Mouse (Mus musculus) neural tube, embryonic 14.5 days (tissue): ENCODE results near the gene Prkg2. TPM values are rescaled to one million over a fixed set of nuclear protein-coding genes. Genes with fewer than 3 reads are reported as not detected.

Experiments
- ATAC-seq: fragments of 200-750 bp; cut with Nextera tagmentation; 2 replicates; pipeline ENCODE4 v1.8.0; 2017; ENCODE audit warnings: low read depth, mild to moderate bottlenecking, moderate TSS enrichment, moderate library complexity
- H3K27ac ChIP-seq: fragments of 300-500 bp; sonication (generic); 2 replicates; pipeline ENCODE4 v1.5.1; 2014; ENCODE audit warnings: low read depth, mild to moderate bottlenecking, control low read depth, low read length, moderate library complexity, mixed read lengths
- H3K27me3 ChIP-seq: fragments of 300-500 bp; sonication (generic); 2 replicates; pipeline ENCODE4 v1.6.1; 2014; ENCODE audit warnings: low read length; ENCODE audit not compliant: control insufficient read depth, insufficient read depth
- H3K36me3 ChIP-seq: fragments of 300-500 bp; sonication (generic); 2 replicates; pipeline ENCODE4 v1.6.1; 2014; ENCODE audit warnings: low read length, mixed read lengths; ENCODE audit not compliant: control insufficient read depth, insufficient read depth
- H3K4me1 ChIP-seq: fragments of 300-500 bp; sonication (generic); 2 replicates; pipeline ENCODE4 v1.6.1; 2014; ENCODE audit warnings: low read length; ENCODE audit not compliant: control insufficient read depth, insufficient read depth
- H3K4me2 ChIP-seq: fragments of 300-500 bp; sonication (generic); 2 replicates; pipeline ENCODE4 v1.6.1; 2014; ENCODE audit warnings: mild to moderate bottlenecking, low read depth, low read length, control low read depth
- H3K4me3 ChIP-seq: fragments of 300-500 bp; sonication (generic); 2 replicates; pipeline ENCODE4 v1.5.1; 2014; ENCODE audit warnings: low read depth, low read length, control low read depth, mixed read lengths
- H3K9ac ChIP-seq: fragments of 300-500 bp; sonication (generic); replicated peaks from 2 replicates; pipeline ENCODE4 v1.6.1; 2014; ENCODE audit warnings: low read depth, mild to moderate bottlenecking, control low read depth, low read length, mixed read lengths
- H3K9me3 ChIP-seq: fragments of 300-500 bp; sonication (generic); 2 replicates; pipeline ENCODE4 v1.6.1; 2016; ENCODE audit warnings: low read length; ENCODE audit not compliant: control insufficient read depth
- WGBS: fragments of 180-500 bp; shearing (Covaris S2); extraction: QIAGEN DNeasy Blood & Tissue Kit; methylation state at CpG from one replicate; pipeline ENCODE4 v1.1.7; 2014; 5-methylcytosine and 5-hydroxymethylcytosine counted together
- polyA plus RNA-seq: library from polyadenylated mRNA; unstranded; fragments of >200 nt; fragmentation: Nextera tagmentation; extraction: Ambion mirVana; gene quantifications from 2 replicates; pipeline ENCODE4 v1.2.1, GENCODE M21; 2014

Gene Prkg2
- polyA plus RNA-seq: 1.3 and 1.5 TPM in 2 replicates

- WGBS: under 1% methylated on average over 66 of the region's 94 CpGs
These were observed at the start of gene Prkg2 for GRCm38 (mm10) chr5:99036596-99037441. TSS of gene Prkg2 (minus strand) at chr5:99037351.

GRCm38 (mm10) chr5:99083955-99084354, 46.8 kb upstream of the Prkg2 start:
- ATAC-seq: no peak
- no peak overlapping the region for H3K4me3 ChIP-seq
- 3% methylated on average over 5 of the region's 5 CpGs for WGBS
- no peaks in the 10 kb centered on the region for H3K4me1 ChIP-seq
- H3K27me3 ChIP-seq: no peaks in the 10 kb centered on the region
- H3K4me2 ChIP-seq: no peak overlapping the region
- H3K9ac ChIP-seq: no peak overlapping the region
- H3K27ac ChIP-seq: no peak overlapping the region
- no peaks in the 10 kb centered on the region for H3K9me3 ChIP-seq
- no peaks in the 10 kb centered on the region for H3K36me3 ChIP-seq

More at GRCm38 (mm10) chr5:99036596-99037441, at the start of gene Prkg2:
- H3K36me3 ChIP-seq: no peaks in the 10 kb centered on the region
- no peak within 1 kb of the TSS for H3K27ac ChIP-seq
- peak within 1 kb of the TSS; percentile 63 for H3K9ac ChIP-seq
- peaks cover 6% of the 10 kb centered on the region; the same call in 1 of the 2 replicates for H3K4me1 ChIP-seq
- H3K4me3 ChIP-seq: peak within 1 kb of the TSS; percentile 63
- no peaks in the 10 kb centered on the region for H3K9me3 ChIP-seq
- ATAC-seq: peak; percentile 89
- peaks cover 5% of the 10 kb centered on the region; the same call in 1 of the 2 replicates for H3K27me3 ChIP-seq
- H3K4me2 ChIP-seq: peak within 1 kb of the TSS; percentile 97

GRCm38 (mm10) chr5:99078375-99078774, 41.2 kb upstream of the Prkg2 start:
- no peak overlapping the region for H3K9ac ChIP-seq
- no peaks in the 10 kb centered on the region for H3K27me3 ChIP-seq
- no peak overlapping the region for H3K4me2 ChIP-seq
- no peaks in the 10 kb centered on the region for H3K36me3 ChIP-seq
- 59% methylated on average over 2 of the region's 2 CpGs for WGBS
- H3K27ac ChIP-seq: no peak overlapping the region
- H3K9me3 ChIP-seq: no peaks in the 10 kb centered on the region
- no peak for ATAC-seq
- no peak overlapping the region for H3K4me3 ChIP-seq
- no peaks in the 10 kb centered on the region for H3K4me1 ChIP-seq

GRCm38 (mm10) chr5:99068391-99068790, 31.2 kb upstream of the Prkg2 start:
- H3K36me3 ChIP-seq: no peaks in the 10 kb centered on the region
- WGBS: 94% methylated on average over 2 of the region's 2 CpGs

GRCm38 (mm10) chr5:99062582-99062981, 25.4 kb upstream of the Prkg2 start:
- Histone ChIP-seq H3K27me3 (no peaks in the 10 kb centered on the region), H3K4me1 (no peaks in the 10 kb centered on the region), H3K9ac (no peak overlapping the region), H3K4me3 (no peak overlapping the region), H3K36me3 (no peaks in the 10 kb centered on the region), H3K9me3 (no peaks in the 10 kb centered on the region), H3K27ac (no peak overlapping the region), H3K4me2 (no peak overlapping the region)
- ATAC-seq: no peak

More at GRCm38 (mm10) chr5:99068391-99068790, 31.2 kb upstream of the Prkg2 start:
- H3K27me3 ChIP-seq: no peaks in the 10 kb centered on the region
- no peak for ATAC-seq
- H3K9me3 ChIP-seq: no peaks in the 10 kb centered on the region
- no peaks in the 10 kb centered on the region for H3K4me1 ChIP-seq
- H3K9ac ChIP-seq: no peak overlapping the region
- no peak overlapping the region for H3K4me2 ChIP-seq
- no peak overlapping the region for H3K27ac ChIP-seq
- H3K4me3 ChIP-seq: no peak overlapping the region

- WGBS: 91% methylated on average over 6 of the region's 6 CpGs
- Histone ChIP-seq H3K4me3 (no peak overlapping the region), H3K27ac (no peak overlapping the region), H3K36me3 (no peaks in the 10 kb centered on the region), H3K4me2 (no peak overlapping the region), H3K4me1 (peaks cover 6% of the 10 kb centered on the region; the same call in 1 of the 2 replicates), H3K27me3 (peaks cover 5% of the 10 kb centered on the region; the same call in 1 of the 2 replicates), H3K9ac (no peak overlapping the region), H3K9me3 (no peaks in the 10 kb centered on the region)
- no peak for ATAC-seq
These were observed 1.9 kb upstream of the Prkg2 start for GRCm38 (mm10) chr5:99039021-99039420.

- WGBS: 6% methylated on average over 9 of the region's 9 CpGs
- peaks cover 5% of the 10 kb centered on the region; the same call in 1 of the 2 replicates for H3K27me3 ChIP-seq
- H3K27ac ChIP-seq: no peak overlapping the region
- peak; percentile 71 for ATAC-seq
- no peaks in the 10 kb centered on the region for H3K9me3 ChIP-seq
- H3K36me3 ChIP-seq: no peaks in the 10 kb centered on the region
- H3K4me2 ChIP-seq: peak overlapping the region; percentile 97
- peaks cover 6% of the 10 kb centered on the region; the same call in 1 of the 2 replicates for H3K4me1 ChIP-seq
- peak overlapping the region; percentile 63 for H3K9ac ChIP-seq
- H3K4me3 ChIP-seq: peak overlapping the region; percentile 63
These were observed 276 bp upstream of the Prkg2 start for GRCm38 (mm10) chr5:99037442-99037811.

- H3K27ac ChIP-seq: no peak overlapping the region
- H3K27me3 ChIP-seq: peaks cover 5% of the 10 kb centered on the region; the same call in 1 of the 2 replicates
- peak overlapping the region; percentile 97 for H3K4me2 ChIP-seq
- no peak overlapping the region for H3K9ac ChIP-seq
- peaks cover 6% of the 10 kb centered on the region; the same call in 1 of the 2 replicates for H3K4me1 ChIP-seq
- H3K4me3 ChIP-seq: peak overlapping the region; percentile 63
- WGBS: 40% methylated on average over 9 of the region's 9 CpGs
- H3K36me3 ChIP-seq: no peaks in the 10 kb centered on the region
- no peak for ATAC-seq
- no peaks in the 10 kb centered on the region for H3K9me3 ChIP-seq
These were observed 1.2 kb downstream of the Prkg2 start for GRCm38 (mm10) chr5:99035961-99036360.

- WGBS: 74% methylated on average over 6 of the region's 6 CpGs
- Histone ChIP-seq H3K9ac (no peak overlapping the region), H3K36me3 (no peaks in the 10 kb centered on the region), H3K27ac (no peak overlapping the region), H3K9me3 (no peaks in the 10 kb centered on the region), H3K4me2 (no peak overlapping the region), H3K4me1 (peaks cover 6% of the 10 kb centered on the region; the same call in 1 of the 2 replicates), H3K27me3 (no peaks in the 10 kb centered on the region; the same call in 1 of the 2 replicates), H3K4me3 (no peak overlapping the region)
- no peak for ATAC-seq
These were observed 5.5 kb downstream of the Prkg2 start for GRCm38 (mm10) chr5:99031551-99032149.
